Mouse (Mus musculus): ENCODE measurements around the gene Efna1.

The Efna1 gene

GRCm38 (mm10) chr3:89242331-89242895 is 38.5 kb downstream of the Efna1 start:
- DNase-seq: peak; percentile 71

- DNase-seq: no peak
These were observed 42.4 kb downstream of the Efna1 start for GRCm38 (mm10) chr3:89238494-89238893.

DNA sequence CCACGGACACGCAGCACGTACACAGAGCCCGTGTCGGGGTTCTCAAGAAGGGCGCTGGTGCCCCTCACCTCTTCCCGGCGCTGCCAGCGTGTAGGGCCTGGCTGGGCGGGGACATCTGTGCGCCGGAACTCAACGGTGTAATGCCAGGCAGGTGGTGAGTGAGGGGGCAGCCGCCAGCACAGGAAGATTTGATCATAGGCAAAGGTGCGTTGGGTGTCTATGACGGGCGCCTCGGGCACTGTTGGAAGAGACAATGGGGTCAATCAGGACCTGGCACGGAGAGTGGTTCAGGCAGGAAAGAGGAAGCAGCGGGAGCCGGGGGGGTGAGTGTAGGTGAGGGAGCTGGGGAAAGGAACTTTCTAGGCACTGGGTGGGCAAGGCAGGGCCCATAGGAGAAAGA is 43.3 kb downstream of the Efna1 start:
- DNase-seq: no peak

GRCm38 (mm10) chr3:89236516-89236915 is 44.4 kb downstream of the Efna1 start:
- no peak for DNase-seq

GRCm38 (mm10) chr3:89233562-89234110 is 47.3 kb downstream of the Efna1 start:
- peak; percentile 52 for DNase-seq

GRCm38 (mm10) chr3:89232614-89233013 is 48.3 kb downstream of the Efna1 start:
- DNase-seq: no peak

GRCm38 (mm10) chr3:89231772-89232275 is 49.1 kb downstream of the Efna1 start:
- DNase-seq: no peak

DNA sequence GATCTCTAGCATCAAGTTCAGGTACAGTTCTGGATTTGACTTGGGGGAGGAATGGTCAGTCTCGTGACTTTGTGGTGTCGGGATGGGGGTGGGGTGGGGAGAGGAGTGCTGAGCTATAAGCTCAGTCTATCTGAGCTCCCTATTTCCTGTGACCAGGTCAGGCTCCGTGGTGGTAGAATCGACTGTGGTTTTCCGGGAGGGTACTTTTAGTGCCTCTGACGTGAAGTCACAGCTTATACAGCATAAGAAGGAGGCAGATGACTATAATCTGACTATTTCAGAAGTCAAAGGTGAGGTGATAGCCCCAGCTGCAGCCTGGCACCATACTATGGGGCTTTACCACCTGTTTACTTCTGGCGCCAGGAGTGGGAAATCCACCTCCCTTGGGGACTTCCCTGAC is 49.6 kb downstream of the Efna1 start:
- no peak for DNase-seq

GRCm38 (mm10) chr3:89230561-89230960 is 50.4 kb downstream of the Efna1 start:
- no peak for DNase-seq

DNA sequence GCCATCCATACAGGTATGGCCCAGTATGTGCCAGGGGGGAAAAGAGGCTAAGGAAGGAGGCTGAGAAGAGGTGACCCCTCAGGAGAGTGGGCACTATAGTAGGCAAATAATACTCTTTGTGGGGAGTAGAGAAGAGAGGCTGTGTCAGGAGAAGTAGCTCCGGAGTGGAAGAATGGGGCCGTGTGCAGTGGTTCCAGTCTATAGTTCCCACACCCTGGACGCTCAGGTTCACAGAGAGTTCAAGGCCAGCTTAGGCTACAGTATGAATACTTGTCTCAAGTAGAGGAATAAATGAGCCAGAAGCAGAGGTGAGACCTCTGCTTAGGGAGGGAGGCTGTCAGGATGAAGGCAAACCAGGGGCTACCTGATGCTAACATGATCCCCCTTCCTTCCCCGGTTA is 51.7 kb downstream of the Efna1 start:
- DNase-seq: no peak

GRCm38 (mm10) chr3:89228836-89229235 is 52.1 kb downstream of the Efna1 start, which contains the start of gene Muc1:
Gene Muc1, plus strand, starts transcription at chr3:89229057.
- DNase-seq: peak; percentile 68

DNA sequence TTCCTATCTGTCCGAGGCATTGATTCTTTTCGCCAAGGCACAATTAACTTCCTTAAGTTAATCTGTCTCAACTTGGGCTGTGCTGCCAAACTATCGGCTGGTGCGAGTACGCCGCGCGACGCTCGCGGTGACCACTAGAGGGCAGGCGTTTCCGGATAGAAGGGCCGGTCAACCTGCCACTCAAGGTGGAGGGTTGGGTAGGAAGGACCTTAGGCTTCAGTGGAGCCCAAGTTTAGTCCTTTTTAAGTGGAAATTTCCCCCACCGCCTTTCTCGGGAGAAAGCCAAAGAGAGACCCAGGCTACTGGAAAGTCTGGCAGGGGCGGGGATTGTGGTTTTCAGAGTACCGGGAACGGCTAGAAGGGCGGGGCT is 52.8 kb downstream of the Efna1 start:
- DNase-seq: peak; percentile 93

- peak; percentile 92 for DNase-seq
These were observed 53.4 kb downstream of the Efna1 start for GRCm38 (mm10) chr3:89227307-89228179.

DNA sequence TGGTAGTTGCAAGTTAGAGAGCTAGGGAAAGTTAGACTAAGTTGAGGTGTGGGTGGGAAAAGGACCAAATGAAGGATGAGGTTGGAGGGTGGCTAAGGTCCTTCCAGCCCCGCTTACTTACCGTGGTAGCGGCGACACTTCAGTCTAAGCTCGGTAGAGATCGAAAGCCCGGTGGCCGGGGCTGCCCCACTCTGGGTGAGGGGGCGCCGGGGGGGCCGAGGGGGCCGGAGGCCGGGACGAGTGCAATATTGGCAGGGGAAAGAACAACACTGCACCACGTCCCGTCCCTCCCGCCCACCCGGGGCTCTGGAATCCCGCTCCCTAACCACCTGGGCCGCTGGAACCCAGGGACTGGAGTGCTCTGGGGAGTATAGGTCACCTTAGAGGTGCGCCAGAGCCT is 54.0 kb downstream of the Efna1 start, which contains the start of gene Mtx1:
Gene Mtx1 (minus strand): TSS at position 189 of the 400 bp plus-strand sequence.
- no peak for DNase-seq

- no peak for DNase-seq
These were observed 54.6 kb downstream of the Efna1 start for GRCm38 (mm10) chr3:89226361-89226760.

DNA sequence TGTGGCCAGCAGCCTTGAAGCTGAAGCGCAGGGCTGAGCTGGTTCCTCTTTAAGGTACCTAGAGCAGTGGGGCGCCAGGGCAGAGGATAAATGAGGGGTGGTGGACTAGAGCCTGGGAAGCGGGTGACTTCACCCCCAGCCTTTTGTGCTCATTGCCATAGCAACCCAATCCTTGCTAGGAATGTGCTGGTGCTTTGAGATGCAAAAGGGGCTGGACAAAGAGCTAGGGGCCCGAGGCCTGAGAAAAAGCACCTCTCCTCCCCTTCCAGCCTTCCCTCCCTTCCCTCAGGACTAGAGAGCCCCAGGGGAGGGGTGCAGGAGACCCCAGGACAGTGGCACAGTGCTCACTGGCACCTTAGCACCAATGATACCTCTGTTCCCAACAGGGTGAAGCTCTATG is 55.0 kb downstream of the Efna1 start:
- no peak for DNase-seq

GRCm38 (mm10) chr3:89225321-89225815 is 55.6 kb downstream of the Efna1 start:
- no peak for DNase-seq

DNA sequence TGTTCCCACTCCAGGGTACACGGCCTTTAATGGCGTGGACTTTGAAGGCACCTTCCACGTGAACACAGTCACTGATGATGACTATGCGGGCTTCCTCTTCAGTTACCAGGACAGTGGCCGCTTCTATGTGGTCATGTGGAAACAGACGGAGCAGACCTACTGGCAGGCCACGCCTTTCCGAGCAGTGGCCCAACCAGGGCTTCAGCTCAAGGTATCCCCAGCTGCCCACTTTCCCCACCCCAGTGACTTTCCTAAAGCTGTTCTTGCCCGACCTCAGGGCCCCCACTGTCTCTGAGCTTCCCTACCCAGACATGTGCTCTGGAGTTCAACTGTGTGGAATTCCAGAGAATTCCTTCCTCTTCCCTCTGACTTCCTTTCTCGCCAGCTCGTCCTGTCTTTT is 56.1 kb downstream of the Efna1 start:
- no peak for DNase-seq
